Mouse (Mus musculus) 3134 (cell line): ENCODE measurements around the gene Podnl1.
A peak's percentile ranks its signal among the peaks of the same experiment; 100 is the strongest.

Source experiments
- DNase-seq: peaks from one replicate; pipeline ENCODE4 v3.0.0-alpha.2; 2011; ENCODE audit warnings: low spot score; ENCODE audit not compliant: insufficient read length; ENCODE audit errors: extremely low read depth

Podnl1 gene

DNA sequence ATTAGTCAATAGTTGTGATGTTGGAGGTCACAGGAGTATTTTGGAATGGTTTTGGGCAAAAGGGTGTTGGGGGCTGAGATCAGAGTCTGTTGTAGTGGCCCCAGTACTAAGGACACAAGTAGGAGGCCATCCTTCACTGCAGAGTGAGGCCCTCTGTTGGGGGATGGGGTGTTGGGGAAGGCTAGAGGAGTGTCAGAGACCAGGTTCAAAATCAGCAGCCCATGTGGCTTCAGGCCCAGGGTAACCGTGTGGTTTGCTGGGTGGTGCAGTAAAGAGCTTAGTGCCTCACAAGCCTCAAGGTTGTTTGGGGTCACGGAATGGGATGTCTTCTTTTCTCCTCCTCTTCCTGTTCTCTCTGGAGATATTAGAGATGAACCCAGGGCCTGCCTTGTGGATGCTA is 953 bp downstream of the Podnl1 start:
- DNase-seq = no peak

DNA sequence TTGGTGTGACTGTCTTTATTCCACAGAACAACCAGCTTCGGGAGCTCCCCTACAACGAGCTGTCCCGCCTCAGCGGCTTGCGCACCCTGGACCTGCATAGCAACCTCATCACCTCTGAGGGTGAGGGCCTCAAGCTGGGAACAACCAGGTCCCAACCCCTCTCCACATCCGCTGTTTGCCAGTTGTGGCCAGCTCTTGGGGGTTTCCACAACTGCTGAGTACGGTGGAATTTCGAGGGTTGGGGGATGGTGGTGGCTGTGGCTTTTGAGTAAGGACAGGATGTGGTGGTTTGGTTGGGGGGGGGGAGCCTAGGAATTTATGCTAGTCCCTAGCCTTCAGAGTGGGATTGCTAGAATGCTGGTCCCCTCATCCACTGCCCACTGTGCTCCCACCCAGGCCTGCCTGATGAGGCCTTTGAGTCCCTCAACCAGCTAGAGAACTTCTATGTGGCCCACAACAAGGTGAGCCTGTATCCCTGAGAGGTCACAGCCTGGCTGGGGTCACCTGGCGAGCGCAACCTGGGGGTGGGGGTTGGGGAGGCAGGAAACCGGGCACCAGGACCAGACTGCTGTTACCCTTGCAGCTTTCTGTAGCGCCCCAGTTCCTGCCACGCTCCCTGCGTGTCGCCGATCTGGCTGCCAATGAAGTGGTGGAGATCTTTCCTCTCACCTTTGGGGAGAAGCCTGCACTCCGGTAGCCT is 1.6 kb downstream of the Podnl1 start:
- peak; percentile 68 for DNase-seq

GRCm38 (mm10) chr8:84128277-84128676 is 2.5 kb downstream of the Podnl1 start:
- DNase-seq = no peak

- DNase-seq = no peak
These were observed 5.0 kb downstream of the Podnl1 start for GRCm38 (mm10) chr8:84130806-84131205.

DNA sequence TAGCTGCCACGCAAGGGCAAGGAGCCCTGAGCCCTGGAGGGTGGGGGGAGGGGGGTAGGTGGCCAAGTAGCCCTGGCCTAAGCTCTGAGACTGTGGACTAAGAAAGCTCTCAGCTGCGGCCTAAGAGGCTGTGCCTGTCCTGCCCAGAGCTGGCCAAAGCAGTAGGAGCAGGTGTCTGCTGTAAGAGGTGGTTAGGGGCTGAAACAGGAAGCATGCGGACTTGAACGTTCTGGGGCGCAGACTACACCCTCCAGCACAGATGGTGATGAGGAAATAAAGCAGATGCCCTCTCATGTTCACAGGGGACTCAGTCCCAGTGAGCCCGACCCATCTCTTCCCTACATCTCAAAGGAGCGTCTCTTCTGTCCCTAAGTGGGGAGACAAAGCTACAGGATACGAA is 6.4 kb downstream of the Podnl1 start:
- DNase-seq = no peak

DNA sequence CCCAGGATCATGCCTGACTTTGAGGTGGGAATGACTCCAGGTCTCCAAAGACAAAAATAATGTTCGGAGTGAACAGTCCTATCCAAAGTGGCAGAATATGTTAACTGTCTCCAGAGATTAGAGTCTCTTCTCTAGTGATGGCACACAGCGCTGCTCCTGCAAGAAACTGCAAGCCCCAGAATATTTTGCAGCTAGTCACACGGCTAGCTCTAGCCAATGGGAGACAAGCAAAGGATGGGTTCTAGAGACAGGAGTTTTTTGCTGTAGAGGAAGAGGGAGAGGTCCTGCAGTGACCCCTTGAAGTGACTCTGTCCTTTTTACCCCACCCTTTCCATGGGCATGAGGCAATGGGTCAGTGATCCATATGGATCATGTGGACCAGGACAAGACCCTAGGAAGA is 12.1 kb downstream of the Podnl1 start:
- no peak for DNase-seq

DNA sequence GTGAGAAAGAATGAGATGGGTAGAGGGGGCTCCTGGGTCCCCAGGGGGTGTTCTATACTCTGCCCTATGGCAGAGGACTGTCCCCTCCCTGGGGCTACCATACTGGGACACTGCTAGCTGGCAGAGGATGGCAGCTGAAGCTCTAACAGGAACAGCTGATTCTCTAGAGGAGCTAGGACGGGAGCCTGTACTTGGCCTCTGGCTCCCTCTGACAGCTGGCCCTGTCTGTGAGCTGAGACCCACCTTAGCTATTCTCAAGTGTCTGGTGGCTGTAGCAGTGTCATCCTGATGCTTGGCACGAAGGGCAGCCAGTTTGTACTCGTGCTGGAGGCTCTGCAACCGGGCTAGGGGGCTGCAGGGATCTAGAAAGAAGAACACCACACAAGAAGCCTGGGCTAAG is 15.0 kb downstream of the Podnl1 start:
- DNase-seq = no peak

DNA sequence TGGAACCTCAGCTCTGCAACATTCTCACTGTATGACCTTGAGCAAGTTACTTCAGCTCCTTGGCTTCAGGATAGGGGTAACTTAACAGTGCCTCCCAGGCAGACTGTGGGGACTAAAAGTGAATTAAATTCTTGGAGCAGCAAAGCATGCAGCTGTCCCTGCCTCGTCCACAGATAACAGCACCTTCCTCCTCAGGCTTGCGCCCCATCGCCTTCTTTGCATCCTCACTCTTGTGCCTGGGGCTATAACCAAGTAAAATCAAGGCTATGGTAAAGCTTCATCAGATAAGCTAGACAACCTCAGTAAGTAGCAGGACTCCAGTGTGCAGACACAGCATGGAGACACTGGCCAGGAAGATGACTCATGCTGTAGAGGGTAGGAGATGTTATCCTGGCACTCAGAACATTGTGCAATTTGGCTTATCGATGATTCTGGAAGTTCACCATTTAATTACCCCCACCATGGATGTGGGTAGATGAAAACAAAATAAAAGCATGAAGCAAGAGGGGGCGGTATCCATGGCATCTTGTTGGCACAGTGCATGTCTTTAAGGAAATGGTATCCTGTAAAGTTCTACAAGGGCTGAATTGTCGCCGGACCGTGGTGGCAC is 19.0 kb downstream of the Podnl1 start:
- no peak for DNase-seq

DNA sequence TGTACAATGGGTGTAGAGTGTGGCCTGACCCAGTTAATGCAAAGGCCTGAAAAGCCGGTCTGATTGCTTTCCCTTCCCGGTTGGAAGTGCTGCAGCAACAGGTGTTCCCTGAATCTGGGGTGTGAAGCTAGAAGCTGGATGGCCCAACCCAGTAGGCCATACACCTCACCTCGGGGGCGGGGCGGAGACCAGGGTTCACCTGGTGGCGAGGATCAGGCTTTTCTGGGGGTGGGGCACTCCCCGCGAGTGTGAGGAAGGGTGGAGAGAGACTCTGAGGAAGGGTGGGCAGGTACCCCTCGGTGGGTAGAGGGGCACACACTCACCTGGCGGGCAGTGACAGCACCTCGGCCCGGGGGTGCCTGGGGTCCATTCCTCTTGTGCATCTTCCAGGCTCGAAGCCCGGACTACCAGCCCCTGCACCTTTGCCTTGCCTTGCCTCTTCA is 21.6 kb downstream of the Podnl1 start:
- no peak for DNase-seq

GRCm38 (mm10) chr8:84147769-84148530 is 22.2 kb downstream of the Podnl1 start, which contains the start of the genes Cc2d1a and 4930432K21Rik:
Gene Cc2d1a (minus strand): TSS chr8:84147936.
Gene 4930432K21Rik (plus strand): TSS chr8:84148025.
- peak; percentile 84 for DNase-seq

DNA sequence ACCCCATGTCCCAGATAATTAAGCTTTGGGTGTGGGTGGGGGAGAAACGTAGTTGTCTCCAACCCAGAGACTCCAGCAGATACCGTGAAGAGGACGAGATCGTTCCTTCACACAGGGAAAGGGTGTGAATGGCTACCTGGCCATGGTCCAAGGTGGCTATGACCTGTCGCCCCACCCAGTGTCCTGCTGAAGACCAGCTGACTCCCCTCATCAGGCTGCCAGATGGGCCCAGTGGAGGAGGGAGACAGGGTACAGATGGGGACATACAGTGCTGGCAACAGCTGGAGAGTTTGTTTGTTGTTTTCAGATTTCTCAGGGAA is 22.7 kb downstream of the Podnl1 start:
- no peak for DNase-seq

DNA sequence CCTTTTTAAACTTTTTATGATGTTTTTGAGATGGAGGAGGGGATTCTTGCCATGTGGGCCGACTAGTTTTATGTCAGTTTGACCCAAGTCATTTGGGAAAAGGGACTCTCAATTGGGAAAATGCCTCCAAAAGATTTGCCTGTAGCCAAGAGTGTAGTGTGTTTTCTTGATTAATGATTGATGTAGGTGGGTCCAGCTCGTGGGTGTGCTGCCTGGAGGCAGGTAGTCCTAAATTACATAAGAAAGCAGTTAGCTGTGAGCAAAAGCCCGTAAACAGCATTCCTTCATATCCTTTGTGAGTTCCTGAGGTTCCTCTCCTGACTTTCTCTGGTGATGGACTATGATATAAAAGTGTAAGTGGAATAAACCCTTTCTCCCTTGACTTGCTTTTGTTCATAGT is 23.4 kb downstream of the Podnl1 start:
- DNase-seq = no peak

- DNase-seq = no peak
These were observed 31.8 kb downstream of the Podnl1 start for GRCm38 (mm10) chr8:84157620-84158019.

DNA sequence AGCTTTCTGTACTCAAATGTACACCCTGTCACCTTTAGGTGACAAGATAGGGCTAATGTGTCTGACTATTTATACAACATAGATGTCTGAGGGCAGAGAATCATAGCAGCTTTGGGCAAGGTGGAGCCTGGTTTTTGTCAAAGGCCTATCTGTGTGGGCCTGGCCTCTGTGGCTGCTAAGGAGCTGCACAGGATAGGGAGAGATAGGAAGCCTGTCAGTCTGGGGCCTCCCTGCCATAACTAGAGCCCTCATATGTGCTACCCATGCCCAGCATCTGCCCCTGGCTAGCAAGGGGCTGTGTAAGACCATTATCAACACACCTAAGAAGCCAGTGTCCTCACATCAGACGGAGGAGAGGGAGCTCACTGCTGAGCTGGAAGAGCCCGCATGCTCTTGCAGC is 41.9 kb downstream of the Podnl1 start:
- DNase-seq = no peak

DNA sequence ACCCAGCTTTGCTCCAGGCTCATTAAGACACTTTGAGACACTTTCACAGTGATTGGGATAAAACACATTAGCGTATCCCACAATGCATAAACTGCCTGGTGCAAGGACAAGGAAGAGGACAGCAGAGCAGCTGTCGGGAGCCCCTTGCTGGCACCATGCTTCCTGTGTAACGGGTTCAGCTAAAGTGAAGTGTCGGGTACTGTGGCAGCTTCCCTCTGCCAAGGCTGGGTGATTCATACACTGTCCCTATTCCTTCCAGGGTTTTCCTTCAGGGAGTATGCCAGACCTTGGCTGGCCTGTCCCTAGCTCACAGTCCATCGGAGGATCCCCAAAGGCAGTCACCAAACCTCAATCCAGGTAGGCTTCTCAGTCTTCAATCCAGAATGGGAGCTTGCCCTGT is 44.3 kb downstream of the Podnl1 start:
- no peak for DNase-seq

DNA sequence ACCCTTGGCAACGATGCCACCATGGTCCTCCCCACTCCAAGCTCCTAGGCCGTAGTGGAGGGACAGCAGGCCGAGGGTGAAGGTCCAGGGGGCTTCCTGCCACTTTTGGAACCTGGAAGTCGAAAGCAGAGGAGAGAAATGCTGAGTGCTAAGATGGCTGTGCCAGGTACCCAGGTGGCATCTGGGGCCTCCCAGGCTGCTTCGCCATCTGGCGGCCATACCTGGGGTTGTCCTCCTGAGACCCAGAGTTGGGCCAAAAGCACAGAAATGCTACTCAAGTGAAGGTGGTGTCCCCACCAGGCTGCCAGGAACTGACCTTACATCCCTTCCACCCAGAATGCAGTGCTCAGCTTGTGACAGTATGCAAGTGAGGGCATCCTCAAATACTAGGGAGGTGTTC is 48.1 kb downstream of the Podnl1 start:
- no peak for DNase-seq

GRCm38 (mm10) chr8:84176560-84176959 is 50.8 kb downstream of the Podnl1 start:
- no peak for DNase-seq

DNA sequence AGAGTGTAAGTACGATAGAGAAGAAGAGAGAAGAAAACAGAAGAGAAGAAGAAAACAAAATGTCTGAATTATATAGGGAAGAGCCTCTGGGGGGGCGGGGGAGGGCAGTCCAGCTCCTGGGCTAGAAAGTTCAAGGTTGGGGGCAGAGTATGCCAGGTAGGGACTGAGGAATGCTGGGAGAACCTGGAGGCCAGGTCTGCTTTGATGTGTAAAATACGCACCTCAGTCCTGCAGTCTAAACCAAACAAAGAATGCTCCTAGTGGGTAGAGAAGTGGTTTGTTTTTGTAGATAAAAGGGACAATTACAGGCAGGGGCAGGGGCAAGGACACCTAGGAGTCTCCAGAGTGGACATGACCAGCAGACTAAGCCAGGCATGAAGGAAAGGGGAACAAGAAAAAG is 51.6 kb downstream of the Podnl1 start:
- no peak for DNase-seq

DNA sequence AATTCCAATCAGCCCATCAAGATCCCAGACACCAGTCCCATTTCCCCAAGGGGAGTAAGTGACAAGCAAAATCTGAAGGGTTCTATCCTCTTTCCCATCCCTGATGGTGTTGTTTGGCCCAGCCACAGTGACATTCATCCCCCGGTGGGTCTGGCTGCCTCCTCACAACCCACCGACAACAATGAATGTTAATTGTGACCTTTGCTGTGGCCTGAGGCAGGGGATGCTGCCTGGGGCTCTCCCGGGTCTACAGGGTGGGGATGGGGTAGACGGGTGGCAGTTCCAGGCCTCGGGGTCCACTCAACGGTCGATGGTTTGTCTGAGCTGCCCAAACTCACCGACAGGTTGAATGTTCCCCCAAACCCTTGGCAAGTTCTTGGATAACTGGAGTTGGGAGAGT is 52.8 kb downstream of the Podnl1 start:
- no peak for DNase-seq

GRCm38 (mm10) chr8:84179946-84180345 is 54.2 kb downstream of the Podnl1 start:
- DNase-seq = no peak

DNA sequence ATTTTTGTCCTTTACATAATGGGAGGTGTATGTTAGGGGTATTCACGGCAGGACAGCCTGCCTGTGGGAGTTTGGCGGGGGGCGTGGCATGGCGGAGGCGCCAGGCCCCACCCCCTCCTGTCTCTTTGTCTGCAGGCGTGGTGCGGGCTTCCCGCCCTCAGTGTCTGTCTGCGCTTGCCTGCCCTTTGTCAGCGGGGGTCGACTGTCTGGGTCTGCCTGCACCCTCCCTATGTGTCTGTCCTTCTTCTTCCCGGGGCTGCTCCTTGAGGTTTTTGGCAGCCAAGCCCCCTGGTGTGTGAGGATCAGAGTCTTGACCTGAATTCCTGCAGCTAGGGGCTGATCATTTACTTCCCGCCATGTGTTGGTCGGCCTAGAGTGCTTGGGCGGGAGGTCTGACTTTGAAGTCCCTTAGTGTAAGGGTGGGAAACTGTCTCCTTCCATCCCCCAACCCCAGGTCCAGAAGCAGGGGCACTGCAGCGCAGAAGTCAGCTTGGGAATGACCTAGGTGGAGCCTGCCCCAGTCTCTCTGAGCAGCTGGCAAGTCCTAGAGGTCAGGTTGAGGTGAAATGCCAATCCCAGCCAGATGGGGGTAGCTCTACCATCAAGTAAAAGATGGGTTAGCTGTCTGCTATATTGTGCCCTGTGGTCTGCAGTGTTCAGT is 54.9 kb downstream of the Podnl1 start:
- DNase-seq = no peak
